In genomic region chr13:24800674-24801307, GRCm38 (mm10) we compare ENCODE assay signal across 8 mouse cellular contexts. TPM values are rescaled to one million over a fixed set of nuclear protein-coding genes. Genes with fewer than 3 reads are reported as not detected.
A peak's percentile ranks its signal among the peaks of the same experiment; 100 is the strongest.
DNase-seq lines count a peak whose midpoint lies in the region; ATAC-seq lines count a peak whose summit lies in the region.

No protein-coding gene starts in this region.

- peak; percentile 97 for DNase-seq in ZHBTc4 (ENCODE audit: low read depth, low spot score)
- peak; percentile 95 for DNase-seq in gastrocnemius, adult 8-10 months (ENCODE audit: low spot score in 2 of 2)
- peak; percentile 99 for DNase-seq in induced T-regulatory cell, adult 2 months (ENCODE audit: low read depth)
- peak; percentile 92 to 97 for DNase-seq in left cerebral cortex, adult 9 months (ENCODE audit: low spot score in 2 of 2)
- peak; percentile 93 for DNase-seq in right cerebral cortex, postnatal 14 days
- peak; percentile 96 to 98 for DNase-seq in urinary bladder, postnatal 36 days (ENCODE audit: low spot score in 2 of 2)

- ATAC-seq in common myeloid progenitor, adult 5-6 weeks (replicated peaks; ENCODE audit: low read depth, poor library complexity, severe bottlenecking): peak; percentile 83
- ATAC-seq in megakaryocyte progenitor cell, adult 5-6 weeks (replicated peaks; ENCODE audit: poor library complexity): peak; percentile 82

RNA-seq across cellular contexts. Expression of gene BC005537, which starts 0.7 kb away (rescaled TPM):
- 66.1 and 86.8 TPM in 2 replicates for total RNA-seq in common myeloid progenitor, adult 5-6 weeks (2017)
- 10 to 100 TPM; 45.0 to 68.9 (median 57.9) TPM for total RNA-seq in gastrocnemius, adult 8-10 months (2022)
- 142 and 148 TPM in 2 replicates for total RNA-seq in megakaryocyte progenitor cell, adult 5-6 weeks (2015)
- total RNA-seq in megakaryocyte progenitor cell, adult 5-6 weeks (2017): 59.3 and 60.2 TPM in 2 replicates

RNA-seq across cellular contexts. Expression of gene Acot13, which starts 30.5 kb away (rescaled TPM):
- 40.9 and 43.1 TPM in 2 replicates for total RNA-seq in common myeloid progenitor, adult 5-6 weeks (2017)
- total RNA-seq in gastrocnemius, adult 8-10 months (2022): 100 to 1,000 TPM; 129 to 137 (median 136) TPM
- total RNA-seq in megakaryocyte progenitor cell, adult 5-6 weeks (2015): 41.4 and 46.0 TPM in 2 replicates
- 43.2 and 56.2 TPM in 2 replicates for total RNA-seq in megakaryocyte progenitor cell, adult 5-6 weeks (2017)

RNA-seq across cellular contexts. Expression of gene Tdp2, which starts 30.7 kb away (rescaled TPM):
- total RNA-seq in common myeloid progenitor, adult 5-6 weeks (2017): 70.6 and 71.9 TPM in 2 replicates
- total RNA-seq in gastrocnemius, adult 8-10 months (2022): 1 to 10 TPM; 7.2 to 9.8 (median 8.1) TPM
- total RNA-seq in megakaryocyte progenitor cell, adult 5-6 weeks (2015): 71.0 and 73.2 TPM in 2 replicates
- total RNA-seq in megakaryocyte progenitor cell, adult 5-6 weeks (2017): 55.6 and 62.0 TPM in 2 replicates

RNA-seq across cellular contexts. Expression of gene Gmnn, which starts 39.1 kb away (rescaled TPM):
- 183 and 210 TPM in 2 replicates for total RNA-seq in common myeloid progenitor, adult 5-6 weeks (2017)
- total RNA-seq in gastrocnemius, adult 8-10 months (2022): 1 to 10 TPM; 3.1 to 4.9 (median 4.0) TPM
- 185 and 201 TPM in 2 replicates for total RNA-seq in megakaryocyte progenitor cell, adult 5-6 weeks (2015)
- total RNA-seq in megakaryocyte progenitor cell, adult 5-6 weeks (2017): 207 and 229 TPM in 2 replicates

RNA-seq across cellular contexts. Expression of gene D130043K22Rik, which starts 44.1 kb away (rescaled TPM):
- total RNA-seq in common myeloid progenitor, adult 5-6 weeks (2017): not detected in 2 replicates
- not detected for total RNA-seq in gastrocnemius, adult 8-10 months (2022)
- total RNA-seq in megakaryocyte progenitor cell, adult 5-6 weeks (2015): not detected in 2 replicates
- total RNA-seq in megakaryocyte progenitor cell, adult 5-6 weeks (2017): not detected in 2 replicates

Comparison
In these comparisons a context has a peak if more than half of its experiments do, and no peak if none do; other contexts are left out.
1. Peak in every context shown above with its lines: DNase-seq and ATAC-seq.